Mouse (Mus musculus) ES-Bruce4 (cell line): ENCODE data around the gene Laptm4a. TPM values are rescaled to one million over a fixed set of nuclear protein-coding genes. Genes with fewer than 3 reads are reported as not detected.
A peak's percentile ranks its signal among the peaks of the same experiment; 100 is the strongest.

Source experiments
- H3K27ac ChIP-seq: 2 replicates; pipeline ENCODE4 v1.5.1; 2012; ENCODE audit warnings: low read length, inconsistent platforms; ENCODE audit not compliant: insufficient read depth
- H3K27me3 ChIP-seq: 2 replicates; pipeline ENCODE4 v1.6.1; 2012; ENCODE audit warnings: mild to moderate bottlenecking, low read length, inconsistent platforms; ENCODE audit not compliant: control insufficient read depth, poor library complexity, insufficient read depth, severe bottlenecking
- H3K36me3 ChIP-seq: 2 replicates; pipeline ENCODE4 v1.6.1; 2012; ENCODE audit warnings: inconsistent platforms, mild to moderate bottlenecking, low read length, moderate library complexity; ENCODE audit not compliant: control insufficient read depth, poor library complexity, insufficient read depth, severe bottlenecking
- H3K4me1 ChIP-seq: one replicate; pipeline ENCODE4 v1.8.1; 2011; ENCODE audit warnings: low read length; ENCODE audit not compliant: control insufficient read depth, insufficient read depth
- H3K4me3 ChIP-seq: 2 replicates; pipeline ENCODE4 v1.5.1; 2011; ENCODE audit warnings: low read depth, mild to moderate bottlenecking, low read length
- H3K9ac ChIP-seq: 2 replicates; pipeline ENCODE4 v1.6.1; 2012; ENCODE audit warnings: low read depth, mild to moderate bottlenecking, inconsistent platforms; ENCODE audit not compliant: poor library complexity, severe bottlenecking
- H3K9me3 ChIP-seq: replicated peaks from 2 replicates; pipeline ENCODE4 v1.6.1; 2012; ENCODE audit warnings: mild to moderate bottlenecking, low read length, inconsistent platforms; ENCODE audit not compliant: control insufficient read depth, poor library complexity, insufficient read depth, severe bottlenecking
- CTCF ChIP-seq: IDR thresholded peaks from one replicate; pipeline ENCODE4 v1.8.1; 2011; ENCODE audit warnings: low read depth, low read length
- EP300 ChIP-seq: IDR thresholded peaks from 2 replicates; pipeline ENCODE4 v1.6.1; 2011; ENCODE audit warnings: low read depth, low read length; ENCODE audit not compliant: insufficient read depth
- POLR2A ChIP-seq: IDR thresholded peaks from one replicate; pipeline ENCODE4 v1.8.1; 2011; ENCODE audit warnings: low read length; ENCODE audit not compliant: insufficient read depth
- polyA plus RNA-seq: library from polyadenylated mRNA; stranded (reverse); fragments of >200 nt; gene quantifications from 2 replicates; pipeline ENCODE4 v1.2.4, GENCODE M21; 2011; ENCODE audit warnings: low read depth; ENCODE audit not compliant: missing spikeins, insufficient read depth, insufficient read length

The Laptm4a gene
- polyA plus RNA-seq = 347 and 371 TPM in 2 replicates

- Histone ChIP-seq H3K36me3 (peaks cover 15% of the 10 kb centered on the region), H3K4me3 (peak within 1 kb of the TSS; percentile 90), H3K27ac (peak within 1 kb of the TSS; percentile 75), H3K9me3 (no peaks in the 10 kb centered on the region), H3K4me1 (peaks cover 1% of the 10 kb centered on the region), H3K9ac (peak within 1 kb of the TSS; percentile 85), H3K27me3 (no peaks in the 10 kb centered on the region)
- no peak for TF ChIP-seq CTCF
- TF ChIP-seq POLR2A = peak; percentile 37
- peak; percentile 41; the same call in 1 of the 2 replicates for TF ChIP-seq EP300
Observed at GRCm38 (mm10) chr12:8921394-8922368, at the start of gene Laptm4a. Gene Laptm4a, plus strand, starts transcription at chr12:8921664.

DNA sequence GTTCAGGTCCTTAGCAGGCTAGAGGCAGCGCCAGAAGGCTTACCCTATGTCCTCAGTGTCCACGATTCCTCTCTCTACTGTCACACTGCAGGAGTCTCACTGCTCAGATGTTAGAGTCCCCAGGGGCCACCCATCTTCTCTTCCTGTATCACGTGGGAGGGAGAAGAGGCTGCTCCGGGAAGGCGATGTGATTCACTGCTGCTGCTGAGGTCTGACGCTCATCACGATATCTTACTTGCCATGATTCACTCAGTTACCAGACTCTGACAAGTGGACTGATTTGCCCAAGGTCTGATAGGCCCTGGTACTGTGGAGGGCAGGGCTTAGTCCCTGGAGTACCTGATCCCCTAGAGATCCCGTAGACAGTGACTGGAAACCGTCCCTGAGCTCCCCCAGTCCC is 45.9 kb upstream of the Laptm4a start:
- H3K9ac ChIP-seq = no peak overlapping the region
- H3K27ac ChIP-seq = no peak overlapping the region
- H3K27me3 ChIP-seq = no peaks in the 10 kb centered on the region
- no peak overlapping the region for H3K4me3 ChIP-seq
- TF ChIP-seq POLR2A = no peak
- TF ChIP-seq CTCF = no peak
- no peak for TF ChIP-seq EP300
- H3K36me3 ChIP-seq = no peaks in the 10 kb centered on the region
- H3K9me3 ChIP-seq = no peaks in the 10 kb centered on the region
- no peaks in the 10 kb centered on the region for H3K4me1 ChIP-seq

GRCm38 (mm10) chr12:8876865-8877264 is 44.6 kb upstream of the Laptm4a start:
- TF ChIP-seq EP300 (no peak), POLR2A (no peak), CTCF (no peak)
- no peak overlapping the region for H3K4me3 ChIP-seq
- H3K4me1 ChIP-seq = no peaks in the 10 kb centered on the region
- no peaks in the 10 kb centered on the region for H3K27me3 ChIP-seq
- H3K36me3 ChIP-seq = no peaks in the 10 kb centered on the region
- no peak overlapping the region for H3K27ac ChIP-seq
- H3K9ac ChIP-seq = no peak overlapping the region
- H3K9me3 ChIP-seq = no peaks in the 10 kb centered on the region

- Histone ChIP-seq H3K27me3 (no peaks in the 10 kb centered on the region), H3K4me3 (no peak overlapping the region), H3K27ac (no peak overlapping the region), H3K36me3 (no peaks in the 10 kb centered on the region), H3K9me3 (no peaks in the 10 kb centered on the region), H3K4me1 (no peaks in the 10 kb centered on the region), H3K9ac (no peak overlapping the region)
- no peak for TF ChIP-seq CTCF
- TF ChIP-seq POLR2A = no peak
- no peak for TF ChIP-seq EP300
Observed at GRCm38 (mm10) chr12:8877413-8877812, 44.1 kb upstream of the Laptm4a start.

DNA sequence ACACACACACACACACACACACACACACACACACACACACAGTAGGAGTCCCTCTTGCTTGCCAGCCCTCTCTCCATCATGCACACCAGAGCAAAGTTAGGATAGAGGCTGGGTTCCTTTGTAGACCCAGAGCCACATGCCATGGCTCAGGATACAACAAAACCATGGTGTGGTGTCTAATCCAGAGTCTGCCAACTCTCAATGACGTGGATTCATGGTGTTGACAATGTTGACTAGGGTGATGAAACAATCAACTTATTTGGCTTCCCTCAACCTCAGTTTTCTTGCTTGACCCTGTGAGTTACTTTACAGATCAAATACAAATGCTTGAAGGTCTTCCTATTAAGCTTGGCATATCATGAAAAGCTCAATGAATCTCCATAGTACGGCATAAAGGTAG is 42.7 kb upstream of the Laptm4a start:
- H3K27ac ChIP-seq = no peak overlapping the region
- H3K27me3 ChIP-seq = no peaks in the 10 kb centered on the region
- H3K4me3 ChIP-seq = no peak overlapping the region
- H3K9me3 ChIP-seq = no peaks in the 10 kb centered on the region
- no peaks in the 10 kb centered on the region for H3K36me3 ChIP-seq
- no peak overlapping the region for H3K9ac ChIP-seq
- no peak for TF ChIP-seq POLR2A
- TF ChIP-seq CTCF = no peak
- TF ChIP-seq EP300 = no peak
- H3K4me1 ChIP-seq = no peaks in the 10 kb centered on the region

DNA sequence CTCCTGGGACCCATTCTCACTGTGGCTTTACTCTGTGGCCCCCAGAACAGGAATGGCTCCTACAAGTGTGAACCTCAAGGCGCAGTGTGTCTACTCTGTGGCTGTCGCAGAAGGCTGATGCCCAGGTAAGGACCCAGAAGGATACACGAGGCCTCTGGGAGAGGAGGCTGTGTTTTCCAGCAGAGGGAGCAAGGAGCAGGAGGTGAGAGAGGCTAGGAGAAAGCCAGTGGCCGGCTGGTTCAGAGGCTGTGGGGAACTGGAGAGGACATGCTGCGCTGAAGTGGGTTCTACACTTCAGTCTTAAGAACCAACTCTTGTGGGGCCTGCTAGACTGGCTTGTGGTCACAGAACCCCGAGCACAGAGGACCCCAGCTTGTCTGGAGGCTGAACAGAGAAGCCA is 42.1 kb upstream of the Laptm4a start:
- Histone ChIP-seq H3K4me3 (no peak overlapping the region), H3K27me3 (no peaks in the 10 kb centered on the region), H3K36me3 (no peaks in the 10 kb centered on the region), H3K4me1 (no peaks in the 10 kb centered on the region), H3K9ac (no peak overlapping the region), H3K27ac (no peak overlapping the region), H3K9me3 (no peaks in the 10 kb centered on the region)
- TF ChIP-seq CTCF (peak; percentile 15), POLR2A (no peak)
